Mouse (Mus musculus) kidney, embryonic 16.5 days (tissue): ENCODE measurements around the gene Kirrel2. TPM values are rescaled to one million over a fixed set of nuclear protein-coding genes. Genes with fewer than 3 reads are reported as not detected.
"Not testable (repeated sequence)": the region's sequence is repeated elsewhere in the genome, so short reads cannot be mapped to it uniquely, and the experiment has no call there.

ENCODE experiments used
- ATAC-seq: fragments of 200-750 bp; cut with Nextera tagmentation; 2 replicates; pipeline ENCODE4 v1.8.0; 2017; ENCODE audit warnings: moderate TSS enrichment; ENCODE audit not compliant: low FRiP score, low TSS enrichment
- H3K27ac ChIP-seq: fragments of 300-500 bp; sonication (generic); 2 replicates; pipeline ENCODE4 v1.5.1; 2014; ENCODE audit warnings: low read length
- H3K27me3 ChIP-seq: fragments of 300-500 bp; sonication (generic); 2 replicates; pipeline ENCODE4 v1.6.1; 2014; ENCODE audit warnings: low read length, control low read depth, mixed read lengths; ENCODE audit not compliant: insufficient read depth
- H3K36me3 ChIP-seq: fragments of 300-500 bp; sonication (generic); 2 replicates; pipeline ENCODE4 v1.6.1; 2014; ENCODE audit warnings: low read length, control low read depth, mixed read lengths; ENCODE audit not compliant: insufficient read depth
- H3K4me1 ChIP-seq: fragments of 300-500 bp; sonication (generic); 2 replicates; pipeline ENCODE4 v1.6.1; 2014; ENCODE audit warnings: low read length, control low read depth, mixed read lengths; ENCODE audit not compliant: insufficient read depth
- H3K4me2 ChIP-seq: fragments of 300-500 bp; sonication (generic); replicated peaks from 2 replicates; pipeline ENCODE4 v1.6.1; 2014; ENCODE audit warnings: low read depth, low read length
- H3K4me3 ChIP-seq: fragments of 300-500 bp; sonication (generic); 2 replicates; pipeline ENCODE4 v1.5.1; 2014; ENCODE audit warnings: mild to moderate bottlenecking, low read length
- H3K9ac ChIP-seq: fragments of 300-500 bp; sonication (generic); replicated peaks from 2 replicates; pipeline ENCODE4 v1.6.1; 2014; ENCODE audit warnings: low read length
- H3K9me3 ChIP-seq: fragments of 300-500 bp; sonication (generic); 2 replicates; pipeline ENCODE4 v1.6.1; 2016; ENCODE audit warnings: low read length, control low read depth
- WGBS: fragments of 180-500 bp; shearing (Covaris S2); extraction: QIAGEN DNeasy Blood & Tissue Kit; methylation state at CpG from one replicate; pipeline ENCODE4 v1.1.7; 2014; 5-methylcytosine and 5-hydroxymethylcytosine counted together
- polyA plus RNA-seq: library from polyadenylated mRNA; unstranded; fragments of >200 nt; fragmentation: Nextera tagmentation; extraction: Ambion mirVana; gene quantifications from 2 replicates; pipeline ENCODE4 v1.2.1, GENCODE M21; 2015

Kirrel2 gene
- polyA plus RNA-seq = 0.78 and 1.1 TPM in 2 replicates

DNA sequence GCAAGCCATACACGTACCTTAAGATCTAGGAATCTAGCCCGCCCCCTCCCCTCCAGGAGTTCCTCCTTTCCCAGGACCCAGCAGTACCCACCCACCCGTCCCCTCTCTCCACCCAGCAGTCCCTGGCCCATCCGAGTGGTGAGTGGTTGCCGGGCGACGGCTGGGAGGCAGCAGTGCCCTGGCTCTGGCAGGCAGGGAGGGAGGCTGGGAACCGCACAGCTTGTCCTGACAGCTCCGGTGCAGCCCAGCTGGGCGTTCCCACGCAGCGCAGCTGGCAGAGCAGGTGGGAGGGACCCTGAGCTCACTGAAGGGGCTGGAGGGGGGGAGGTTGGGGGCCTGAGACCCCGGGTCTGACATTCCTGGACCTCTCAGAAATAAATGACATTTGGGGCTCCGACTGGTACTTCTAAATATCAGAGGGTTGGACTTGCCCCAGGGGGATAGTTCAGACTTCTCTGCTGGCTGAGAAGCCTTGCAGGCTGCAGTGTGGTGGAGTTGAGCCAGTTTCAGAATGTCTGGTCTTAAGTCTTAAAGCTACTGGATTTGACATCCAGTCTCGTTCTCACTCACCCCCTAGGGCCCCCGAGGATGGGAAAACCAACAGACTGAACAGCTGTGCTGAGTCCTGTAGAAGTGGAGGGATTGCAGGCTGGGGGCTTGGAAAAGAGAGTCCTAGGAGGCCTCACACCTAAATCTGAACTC lies at the start of gene Kirrel2, which contains the start of gene Nphs1:
Kirrel2 (minus strand) TSS at position 62 of the 702 bp plus-strand sequence.
Nphs1 (plus strand) TSS at position 687 of the 702 bp plus-strand sequence.
- H3K4me3 ChIP-seq = peak within 1 kb of the TSS; percentile 23
- no peak within 1 kb of the TSS for H3K9ac ChIP-seq
- peaks cover 17% of the 10 kb centered on the region; the same call in 1 of the 2 replicates for H3K4me1 ChIP-seq
- ATAC-seq = peak; percentile 71; the same call in 1 of the 2 replicates
- WGBS = 2% methylated on average over 16 of the region's 16 CpGs
- no peak within 1 kb of the TSS for H3K27ac ChIP-seq
- no peaks in the 10 kb centered on the region for H3K36me3 ChIP-seq
- peaks cover 97% of the 10 kb centered on the region for H3K27me3 ChIP-seq
- H3K4me2 ChIP-seq = peak within 1 kb of the TSS; percentile 37
- H3K9me3 ChIP-seq = no peaks in the 10 kb centered on the region

DNA sequence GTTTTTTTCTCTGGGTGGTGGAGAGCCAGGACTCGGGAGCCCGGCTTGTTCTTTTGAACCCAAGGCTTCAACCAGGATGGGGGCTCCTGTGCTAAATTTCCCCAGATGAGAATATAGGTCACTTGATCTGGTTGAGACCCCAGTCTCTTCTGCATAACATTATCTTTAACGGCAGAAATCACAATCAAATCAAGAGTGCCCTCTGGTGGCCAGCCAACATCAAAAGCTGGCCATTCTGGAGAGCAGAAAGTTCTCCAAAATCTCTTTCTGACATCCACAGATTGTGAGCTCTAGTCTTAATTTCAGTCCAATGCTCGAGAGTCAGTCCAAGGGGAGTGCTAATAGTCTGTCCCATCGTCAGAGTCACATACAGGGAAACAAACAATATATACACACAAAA lies 43.7 kb upstream of the Kirrel2 start:
- ATAC-seq, H3K36me3 ChIP-seq: not testable (repeated sequence)
- WGBS = 67% methylated on average over 5 of the region's 5 CpGs

DNA sequence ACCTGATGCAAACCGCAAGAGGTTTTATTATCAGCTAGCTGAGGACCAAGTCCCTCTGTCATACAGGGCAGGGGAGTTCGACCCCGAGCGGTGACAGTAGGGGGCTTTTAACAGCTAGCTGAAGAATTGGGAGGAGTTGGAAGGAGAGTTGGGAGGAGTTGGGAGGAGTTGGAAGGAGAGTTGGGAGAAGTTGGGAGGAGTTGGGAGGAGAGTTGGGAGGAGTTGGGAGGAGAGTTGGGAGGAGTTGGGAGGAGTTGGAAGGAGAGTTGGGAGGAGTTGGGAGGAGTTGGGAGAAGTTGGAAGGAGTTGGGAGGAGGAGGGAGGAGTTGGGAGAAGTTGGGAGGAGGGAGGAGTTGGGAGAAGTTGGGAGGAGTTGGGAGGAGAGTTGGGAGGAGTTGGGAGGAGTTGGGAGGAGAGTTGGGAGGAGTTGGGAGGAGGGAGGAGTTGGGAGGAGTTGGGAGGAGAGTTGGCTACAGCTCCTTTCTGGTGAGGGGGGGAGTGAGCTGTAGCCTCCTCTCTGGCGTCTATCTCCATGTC lies 38.1 kb upstream of the Kirrel2 start:
- H3K9ac ChIP-seq = not testable (repeated sequence)
- 56% methylated on average over 4 of the region's 5 CpGs for WGBS

More for the DNA sequence above, 43.7 kb upstream of the Kirrel2 start:
- not testable (repeated sequence) for H3K27me3 ChIP-seq, H3K4me2 ChIP-seq, H3K4me3 ChIP-seq, H3K9ac ChIP-seq, H3K27ac ChIP-seq, H3K9me3 ChIP-seq, H3K4me1 ChIP-seq

DNA sequence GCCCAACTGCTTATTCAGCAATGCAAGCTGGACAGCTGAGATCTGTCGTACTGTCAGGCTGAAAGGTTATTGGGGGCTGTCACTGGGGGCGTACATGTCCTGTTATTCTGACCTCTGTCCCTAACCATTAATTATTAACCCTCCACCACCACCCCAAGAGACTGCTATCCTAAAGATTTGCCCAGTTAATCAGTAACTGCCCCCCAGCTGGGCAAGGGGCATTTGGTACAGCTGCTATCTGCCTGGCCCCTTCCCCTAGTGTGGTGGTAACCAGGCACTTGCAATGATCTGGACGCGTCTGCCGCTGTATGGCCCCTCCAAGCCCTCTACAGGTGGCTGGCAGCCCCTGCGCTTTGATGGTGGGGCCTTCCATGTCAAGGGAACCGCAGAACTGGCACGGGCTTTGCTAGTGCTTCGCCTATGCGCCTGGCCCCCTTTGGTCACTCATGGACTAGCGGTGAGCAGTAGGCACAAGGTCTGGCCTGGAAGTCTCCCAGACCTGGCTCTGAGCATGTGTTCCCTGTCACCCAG lies 36.0 kb upstream of the Kirrel2 start, which contains the start of gene Prodh2:
Prodh2 (plus strand) TSS at position 222 of the 531 bp plus-strand sequence.
- Histone ChIP-seq H3K4me1 (peaks cover 9% of the 10 kb centered on the region; the same call in 1 of the 2 replicates), H3K4me2 (0 out of 2 replicates have a peak within 1 kb of the TSS, but pooled peaks have one; percentile 16), H3K36me3 (no peaks in the 10 kb centered on the region), H3K4me3 (peak within 1 kb of the TSS; percentile 15; the same call in 1 of the 2 replicates), H3K27me3 (no peaks in the 10 kb centered on the region), H3K27ac (peak within 1 kb of the TSS; percentile 35; the same call in 1 of the 2 replicates), H3K9ac (0 out of 2 replicates have a peak within 1 kb of the TSS, but pooled peaks have one; percentile 28), H3K9me3 (no peaks in the 10 kb centered on the region)
- ATAC-seq = peak; percentile 76
- 43% methylated on average over 11 of the region's 11 CpGs for WGBS

More for the DNA sequence above, 38.1 kb upstream of the Kirrel2 start:
- H3K27me3 ChIP-seq, H3K36me3 ChIP-seq, H3K9me3 ChIP-seq, H3K4me2 ChIP-seq, ATAC-seq, H3K27ac ChIP-seq, H3K4me1 ChIP-seq, H3K4me3 ChIP-seq: not testable (repeated sequence)

DNA sequence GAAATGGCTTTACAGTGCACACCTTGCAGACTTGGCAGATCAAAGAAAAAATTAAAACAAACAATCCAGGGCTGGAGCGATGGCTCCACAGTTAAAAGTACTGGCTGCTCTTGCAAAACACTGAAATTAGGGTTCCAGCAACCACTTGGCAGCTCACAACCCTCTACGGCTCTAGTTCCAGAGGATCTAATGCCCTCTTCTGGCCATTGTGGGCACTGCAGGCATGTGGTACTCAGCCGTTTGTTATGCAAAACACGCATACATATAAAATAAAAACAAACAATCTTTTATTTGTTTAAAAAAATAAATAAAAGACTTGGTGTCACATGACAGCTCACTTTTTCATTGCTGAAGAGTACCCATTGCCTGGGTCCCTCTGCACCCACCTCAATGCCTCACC lies 35.3 kb upstream of the Kirrel2 start:
- Histone ChIP-seq H3K9me3 (no peaks in the 10 kb centered on the region), H3K27ac (peak overlapping the region; percentile 34; the same call in 1 of the 2 replicates), H3K36me3 (no peaks in the 10 kb centered on the region), H3K27me3 (no peaks in the 10 kb centered on the region), H3K4me1 (peaks cover 9% of the 10 kb centered on the region; the same call in 1 of the 2 replicates), H3K4me3 (no peak overlapping the region), H3K9ac (no peak overlapping the region), H3K4me2 (no peak overlapping the region)
- WGBS = 17% methylated on average over 4 of the region's 4 CpGs
- no peak for ATAC-seq

DNA sequence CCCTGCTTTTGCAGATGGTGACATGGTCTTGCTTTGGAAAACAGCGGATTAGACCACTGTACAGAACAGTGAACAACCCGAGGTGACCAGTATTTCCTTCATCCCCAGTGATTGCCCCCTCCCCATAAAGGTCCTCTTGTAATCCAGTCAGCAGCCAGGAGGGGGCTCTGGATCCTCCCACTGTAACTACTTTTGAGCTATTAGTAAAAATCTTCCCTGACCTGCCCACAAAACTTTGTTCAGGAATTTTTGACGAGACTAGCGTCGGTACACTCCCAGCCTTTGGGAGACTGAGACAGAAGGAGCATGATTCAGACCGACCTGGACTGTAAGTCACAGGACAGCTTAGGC lies 33.4 kb upstream of the Kirrel2 start:
- Histone ChIP-seq H3K36me3 (no peaks in the 10 kb centered on the region), H3K4me3 (no peak overlapping the region), H3K9me3 (no peaks in the 10 kb centered on the region), H3K9ac (no peak overlapping the region), H3K4me2 (no peak overlapping the region), H3K27ac (no peak overlapping the region), H3K27me3 (no peaks in the 10 kb centered on the region), H3K4me1 (peaks cover 9% of the 10 kb centered on the region; the same call in 1 of the 2 replicates)
- 20% methylated on average over 6 of the region's 6 CpGs for WGBS
- no peak for ATAC-seq

DNA sequence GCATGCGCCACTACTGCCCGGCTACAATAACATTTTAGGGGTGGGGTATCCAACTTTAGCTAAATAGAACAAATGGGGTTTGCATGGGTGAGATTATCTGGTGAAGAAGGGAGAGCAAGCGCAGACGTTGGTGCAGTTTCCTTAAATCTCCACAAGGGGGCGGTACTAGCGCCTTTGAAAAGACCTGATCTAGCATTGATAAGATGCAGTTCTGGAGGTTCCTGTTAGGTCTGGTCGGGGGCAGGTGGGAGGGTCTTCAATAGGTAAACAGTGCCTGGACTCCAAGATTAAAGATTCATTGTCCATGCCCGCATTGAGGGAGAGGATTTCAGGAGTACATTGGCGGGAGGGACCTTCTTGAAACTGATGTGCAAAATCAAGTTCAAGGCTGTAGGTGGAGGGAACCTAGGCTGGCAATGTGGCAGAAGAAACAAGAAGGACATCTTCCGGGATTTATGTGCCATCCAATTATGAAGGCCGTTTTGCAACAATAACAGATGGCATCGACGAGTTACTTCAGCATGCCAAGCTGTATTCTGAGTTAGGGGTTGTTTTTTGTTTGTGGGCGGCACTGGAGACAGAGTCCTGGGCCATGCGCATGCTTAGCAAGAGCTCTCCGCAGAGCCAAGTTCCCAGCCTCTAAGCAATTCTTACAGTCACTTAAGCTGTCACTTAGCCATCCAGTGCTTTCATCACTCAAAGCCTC lies 32.9 kb upstream of the Kirrel2 start:
- 31% methylated on average over 16 of the region's 16 CpGs for WGBS
- peaks cover 9% of the 10 kb centered on the region; the same call in 1 of the 2 replicates for H3K4me1 ChIP-seq

DNA sequence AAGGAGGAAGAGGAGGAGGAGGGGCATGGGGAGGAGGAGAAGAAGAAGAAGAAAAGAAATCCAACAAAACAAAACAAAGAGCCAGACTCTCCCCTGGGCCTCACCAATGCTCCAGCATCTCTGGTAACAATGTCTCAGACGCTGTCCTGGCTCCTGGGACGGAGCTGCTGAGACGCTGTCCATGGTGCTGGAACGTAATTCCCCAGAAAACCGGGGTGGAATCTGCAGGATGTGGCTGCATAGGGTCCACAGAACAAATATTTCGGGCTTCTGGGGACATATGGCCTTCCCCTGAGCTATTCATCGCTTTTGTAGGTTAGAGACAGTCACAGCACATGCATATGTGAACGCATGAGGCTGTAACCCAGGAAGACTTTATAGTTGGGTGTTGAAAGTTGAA lies 26.8 kb upstream of the Kirrel2 start:
- WGBS = 15% methylated on average over 8 of the region's 8 CpGs
- no peak for ATAC-seq
- Histone ChIP-seq H3K4me1 (no peaks in the 10 kb centered on the region), H3K27ac (no peak overlapping the region), H3K4me2 (no peak overlapping the region), H3K9me3 (no peaks in the 10 kb centered on the region), H3K9ac (no peak overlapping the region), H3K36me3 (no peaks in the 10 kb centered on the region), H3K4me3 (no peak overlapping the region), H3K27me3 (no peaks in the 10 kb centered on the region)

More for the DNA sequence above, 32.9 kb upstream of the Kirrel2 start:
- H3K4me2 ChIP-seq = no peak overlapping the region
- no peak overlapping the region for H3K27ac ChIP-seq
- no peaks in the 10 kb centered on the region for H3K9me3 ChIP-seq
- H3K9ac ChIP-seq = no peak overlapping the region
- no peaks in the 10 kb centered on the region for H3K36me3 ChIP-seq
- H3K27me3 ChIP-seq = no peaks in the 10 kb centered on the region
- no peak overlapping the region for H3K4me3 ChIP-seq
- no peak for ATAC-seq
